Mouse (Mus musculus) frontal cortex, postnatal 10 days (tissue): ENCODE measurements at regions not wholly inside any gene's neighbourhood (a gene's known extent, or its start where the extent isn't known, plus 50 kb on each side); places are given as distances from the start of the nearest gene placed in this dataset.
"Not testable (repeated sequence)": the region's sequence is repeated elsewhere in the genome, so short reads cannot be mapped to it uniquely, and the experiment has no call there.

Source experiments
- DNase-seq, 2 experiments: peaks; one replicate each; pipeline ENCODE4 v3.0.0; 2022; ENCODE audit warnings: low spot score in 2 of 2, mixed read lengths in 1 of 2

DNA sequence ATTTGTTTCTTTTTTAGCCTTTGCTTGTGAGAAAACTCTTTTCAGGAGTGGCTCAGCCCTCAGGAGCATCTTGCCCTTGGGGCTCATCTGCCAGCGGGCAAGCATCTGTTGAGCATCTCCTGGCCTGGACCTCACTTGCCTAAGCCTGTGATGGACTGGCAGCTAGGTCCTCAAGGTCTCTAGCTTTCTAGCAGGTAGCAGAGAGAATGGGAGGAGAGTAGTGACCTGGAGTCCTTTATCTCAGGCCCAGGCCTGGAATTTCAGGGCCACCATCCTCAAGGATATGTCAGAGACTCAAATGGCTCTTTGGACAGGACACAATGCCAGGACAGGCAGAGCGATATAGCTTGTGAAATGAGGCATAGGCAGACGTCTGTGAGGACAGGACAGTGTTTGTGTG, 59.3 kb upstream of the Klf13 start:
- no peak for DNase-seq

DNA sequence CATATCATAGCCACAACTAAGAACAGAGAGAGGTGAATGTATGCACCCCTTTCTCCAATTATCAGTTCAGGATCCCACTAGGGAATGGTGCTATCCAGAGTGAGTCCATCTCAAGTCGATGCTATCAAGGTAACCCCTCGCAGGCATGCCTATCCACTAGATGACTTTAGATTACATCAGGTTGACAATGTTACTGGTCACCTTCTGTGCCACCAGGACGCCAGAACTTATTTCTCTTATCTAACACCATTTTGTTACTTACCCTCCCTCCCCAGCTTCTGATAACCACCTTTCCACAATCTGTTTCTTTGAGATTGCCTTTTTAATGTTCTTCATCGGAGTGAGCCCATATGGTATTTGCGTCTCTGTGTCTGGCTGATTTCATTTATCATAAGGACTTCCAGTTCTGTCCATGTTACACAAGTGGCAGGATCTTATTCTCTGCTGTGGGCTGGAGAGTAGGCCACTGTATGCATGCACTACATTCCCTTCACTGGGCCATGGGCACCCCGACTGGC, 57.9 kb upstream of the Klf13 start:
- DNase-seq = no peak

DNA sequence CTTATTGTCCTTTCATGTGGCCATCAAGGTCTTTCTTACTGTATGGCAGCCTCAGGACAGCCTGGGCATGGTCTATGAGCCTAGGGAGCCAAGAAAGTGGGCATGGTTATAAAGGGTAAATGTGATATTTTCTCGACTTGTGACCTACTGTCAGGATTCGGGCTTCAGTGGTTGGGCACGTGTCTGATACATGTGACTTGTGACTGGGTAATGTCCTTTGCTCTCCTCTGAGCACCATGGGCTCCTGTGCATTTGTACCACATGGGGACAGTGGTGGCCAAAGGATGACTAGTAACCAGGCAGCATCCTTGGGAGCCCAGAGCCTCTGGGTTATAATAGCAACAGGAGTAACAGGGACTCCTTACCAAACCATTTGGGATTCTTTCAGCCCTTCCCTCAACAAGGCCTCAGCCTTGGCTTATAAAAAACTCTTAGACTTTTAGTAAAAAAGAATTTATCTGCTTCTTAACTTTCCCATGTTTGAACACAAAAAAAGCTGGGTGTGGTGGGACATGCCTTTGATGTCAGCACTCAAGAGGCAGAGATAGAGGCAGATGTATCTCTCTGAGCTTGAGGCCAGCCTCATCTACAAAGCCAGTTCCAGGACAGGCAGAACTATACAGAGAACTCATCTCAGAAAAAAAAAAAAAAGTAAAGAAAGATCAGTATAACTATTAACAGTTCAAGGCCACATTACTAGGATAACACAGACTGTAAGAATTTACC, 56.7 kb upstream of the Klf13 start:
- no peak for DNase-seq

DNA sequence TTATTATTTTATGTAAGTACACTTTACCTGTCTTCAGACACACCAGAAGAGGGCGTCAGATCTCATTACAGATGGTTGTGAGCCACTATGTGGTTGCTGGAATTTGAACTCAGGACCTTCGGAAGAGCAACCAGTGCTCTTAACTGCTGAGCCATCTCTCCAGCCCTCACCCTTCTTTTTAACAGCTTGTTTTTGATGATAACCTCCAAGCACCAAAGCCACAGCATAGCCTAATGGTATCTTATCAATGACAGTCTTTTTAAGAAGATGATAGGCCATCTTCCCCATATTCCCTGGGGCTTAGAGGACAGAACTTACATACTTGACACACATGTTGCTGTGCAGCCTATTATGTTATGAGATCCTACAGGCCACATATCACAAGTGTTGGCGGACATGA, 56.1 kb upstream of the Klf13 start:
- DNase-seq = not testable (repeated sequence)

DNA sequence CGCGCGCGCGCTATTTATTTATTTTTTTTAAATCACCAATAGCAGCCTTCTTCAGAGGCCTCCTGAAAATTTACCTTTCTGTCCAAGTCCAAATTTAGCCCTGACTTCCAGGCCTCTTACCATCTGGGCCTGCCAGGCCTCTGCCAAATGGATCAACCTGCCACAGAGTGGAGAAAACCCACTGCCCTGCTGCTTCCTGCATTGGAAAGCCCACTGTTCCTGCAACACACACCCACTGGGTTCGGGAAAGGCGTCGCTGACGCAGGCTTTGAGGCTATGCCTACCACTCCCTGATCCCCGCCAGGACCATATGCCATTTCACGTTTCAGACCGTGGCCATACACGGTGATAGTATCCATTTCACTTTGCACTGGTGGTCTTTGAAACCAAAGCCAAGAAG, 53.4 kb upstream of the Klf13 start:
- DNase-seq = no peak

DNA sequence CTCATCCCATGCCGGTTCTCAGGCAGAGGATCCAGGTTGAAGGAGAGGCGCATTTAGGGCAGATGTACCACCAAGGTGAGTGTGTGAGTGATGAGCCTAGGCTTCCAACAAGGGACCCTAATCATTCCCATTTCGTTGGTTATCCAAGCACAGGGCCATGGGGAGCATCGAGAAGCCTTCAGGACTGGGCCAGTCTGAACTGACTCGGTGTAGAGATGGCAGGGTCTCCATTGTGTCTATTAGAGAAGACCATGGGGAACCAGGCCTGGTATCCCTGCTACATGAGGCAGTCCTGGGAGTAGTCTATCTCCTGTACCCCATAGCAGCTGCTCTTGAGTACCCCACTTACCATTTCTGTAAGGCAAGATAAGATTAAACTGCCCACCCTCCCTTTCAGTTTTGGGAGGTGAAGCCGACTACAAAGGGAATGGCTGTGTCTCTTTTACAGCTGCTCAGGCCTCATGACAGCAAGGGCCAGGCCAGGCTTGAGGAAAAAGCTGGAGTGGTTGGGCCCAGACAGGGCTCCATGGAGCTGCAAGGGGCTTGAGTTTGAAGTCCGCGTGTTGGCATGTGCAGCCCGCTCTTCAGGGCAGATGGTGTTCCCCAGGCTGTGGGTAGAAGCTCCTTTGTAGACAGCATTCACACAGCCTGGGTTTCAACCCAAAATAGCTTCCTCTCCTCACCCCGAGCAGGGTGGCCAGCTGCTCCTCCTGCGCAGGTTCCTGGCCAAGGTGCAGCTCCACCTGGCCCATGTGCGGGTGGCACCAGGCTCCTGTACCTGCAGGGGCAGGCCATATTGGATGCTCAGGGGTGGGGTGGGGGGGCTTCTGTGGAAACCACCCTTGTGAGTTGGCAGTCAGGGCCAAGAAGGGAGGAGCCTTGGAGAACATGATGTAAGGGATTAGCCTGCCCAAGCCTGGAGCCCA, 52.6 kb upstream of the Klf13 start:
- DNase-seq = peak in 1 of 2 experiments; percentile 25

DNA sequence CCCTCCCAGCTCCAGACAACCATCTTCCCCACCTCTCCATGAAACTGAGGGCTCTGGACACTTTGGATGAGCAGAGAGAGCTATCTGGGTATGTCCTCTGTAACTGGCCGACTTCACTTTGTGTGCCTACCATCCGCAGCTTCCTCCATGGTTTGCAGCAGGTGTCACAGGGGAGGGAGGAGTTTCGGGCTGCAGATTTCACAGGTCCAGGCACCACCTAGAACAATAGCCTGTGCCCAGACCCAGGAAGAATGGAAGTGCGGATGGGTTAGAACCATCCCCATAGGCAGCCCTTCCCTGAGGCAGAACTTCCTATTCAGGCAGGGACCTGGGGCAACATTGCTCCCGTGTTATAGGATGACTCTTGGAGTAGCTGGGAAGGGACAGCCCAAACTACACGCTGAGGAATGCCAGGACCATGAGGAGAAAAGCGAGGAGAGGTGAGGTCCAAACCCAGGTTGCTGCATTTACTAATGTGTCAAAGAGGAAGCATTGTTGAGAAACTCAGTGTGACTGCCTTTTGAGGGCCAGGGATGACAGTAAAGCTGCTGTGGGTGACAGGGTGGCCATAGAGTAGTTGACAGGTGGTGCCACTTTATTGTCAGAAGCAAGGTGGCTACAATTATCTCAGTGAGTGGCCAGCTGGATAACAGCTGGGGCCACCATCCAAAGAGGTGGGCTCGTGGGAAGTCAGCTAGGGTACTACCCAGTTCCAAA, 51.8 kb upstream of the Klf13 start:
- DNase-seq = no peak

DNA sequence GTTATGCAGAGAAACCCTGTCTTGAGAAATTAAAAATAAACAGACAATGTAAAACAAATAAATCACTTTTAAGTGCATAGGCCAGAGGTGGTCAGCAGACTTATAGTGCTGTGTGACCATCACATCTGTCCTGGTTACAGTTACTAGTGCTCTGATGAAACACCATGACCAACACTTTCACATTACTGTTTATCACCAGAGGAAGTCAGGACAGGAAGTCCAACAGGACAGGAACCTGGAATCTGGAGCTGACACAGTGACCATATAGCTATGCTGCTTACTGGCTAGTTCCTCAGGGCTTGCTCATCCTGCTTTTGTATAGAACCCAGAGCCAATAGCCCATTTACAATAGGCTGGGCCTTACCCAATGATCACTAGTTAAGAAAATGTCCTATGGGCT, 51.0 kb upstream of the Klf13 start:
- no peak for DNase-seq
